Mouse (Mus musculus) midbrain, postnatal 0 days (tissue): ENCODE measurements around the gene Gm13889. TPM values are rescaled to one million over a fixed set of nuclear protein-coding genes. Genes with fewer than 3 reads are reported as not detected.

Experiments
- ATAC-seq: fragments of 200-750 bp; cut with Nextera tagmentation; 2 replicates; pipeline ENCODE4 v1.8.0; 2017; ENCODE audit warnings: moderate number of reproducible peaks, mild to moderate bottlenecking, moderate TSS enrichment, moderate library complexity; ENCODE audit not compliant: low FRiP score
- DNase-seq: peaks from one replicate; pipeline ENCODE4 v3.0.0-alpha.2; 2015; ENCODE audit warnings: low spot score
- H3K27ac ChIP-seq: fragments of 300-500 bp; sonication (generic); 2 replicates; pipeline ENCODE4 v1.5.1; 2014; ENCODE audit warnings: low read depth, mild to moderate bottlenecking, low read length, mixed read lengths
- H3K27me3 ChIP-seq: fragments of 300-500 bp; sonication (generic); 2 replicates; pipeline ENCODE4 v1.6.1; 2014; ENCODE audit warnings: low read length, control low read depth, mixed read lengths; ENCODE audit not compliant: insufficient read depth
- H3K36me3 ChIP-seq: fragments of 300-500 bp; sonication (generic); 2 replicates; pipeline ENCODE4 v1.6.1; 2014; ENCODE audit warnings: low read length, control low read depth, mixed read lengths; ENCODE audit not compliant: insufficient read depth
- H3K4me1 ChIP-seq: fragments of 300-500 bp; sonication (generic); 2 replicates; pipeline ENCODE4 v1.6.1; 2014; ENCODE audit warnings: mild to moderate bottlenecking, control low read depth, antibody characterized with exemption, low read length, mixed read lengths; ENCODE audit not compliant: insufficient read depth
- H3K4me2 ChIP-seq: fragments of 300-500 bp; sonication (generic); 2 replicates; pipeline ENCODE4 v1.6.1; 2014; ENCODE audit warnings: low read depth, mild to moderate bottlenecking, low read length, mixed read lengths; ENCODE audit not compliant: poor library complexity, severe bottlenecking
- H3K4me3 ChIP-seq: fragments of 300-500 bp; sonication (generic); 2 replicates; pipeline ENCODE4 v1.5.1; 2014; ENCODE audit warnings: low read depth, mild to moderate bottlenecking, low read length, moderate library complexity
- H3K9ac ChIP-seq: fragments of 300-500 bp; sonication (generic); replicated peaks from 2 replicates; pipeline ENCODE4 v1.6.1; 2014; ENCODE audit warnings: mild to moderate bottlenecking, low read length, moderate library complexity, mixed read lengths; ENCODE audit not compliant: poor library complexity, severe bottlenecking
- H3K9me3 ChIP-seq: fragments of 300-500 bp; sonication (generic); 2 replicates; pipeline ENCODE4 v1.6.1; 2016; ENCODE audit warnings: low read length, control low read depth
- CTCF ChIP-seq: IDR thresholded peaks from 2 replicates; pipeline ENCODE4 v1.5.1; 2016; ENCODE audit warnings: antibody characterized with exemption, mild to moderate bottlenecking
- WGBS: fragments of 180-500 bp; shearing (Covaris S2); extraction: QIAGEN DNeasy Blood & Tissue Kit; methylation state at CpG from one replicate; pipeline ENCODE4 v1.1.7; 2014; 5-methylcytosine and 5-hydroxymethylcytosine counted together
- polyA plus RNA-seq: library from polyadenylated mRNA; unstranded; fragments of >200 nt; fragmentation: Nextera tagmentation; extraction: Ambion mirVana; gene quantifications from 2 replicates; pipeline ENCODE4 v1.2.1, GENCODE M21; 2015
- total RNA-seq: library from RNA; depleted of rRNA; stranded (reverse); fragments of >200 nt; gene quantifications from 2 replicates; pipeline ENCODE4 v1.2.3, GENCODE M21; 2014

The Gm13889 gene
- total and polyA plus RNA-seq, 2 experiments from 2014 or later: 10.4 to 21.9 TPM

- no peak for TF ChIP-seq CTCF
- H3K27ac ChIP-seq: peak overlapping the region; percentile 75
- H3K4me1 ChIP-seq: no peaks in the 10 kb centered on the region
- DNase-seq (no peak), ATAC-seq (peak; percentile 38; the same call in 1 of the 2 replicates)
- peaks cover 13% of the 10 kb centered on the region for H3K27me3 ChIP-seq
- peak overlapping the region; percentile 98 for H3K4me2 ChIP-seq
- H3K4me3 ChIP-seq: peak overlapping the region; percentile 78
- whole genome bisulfite sequencing: under 1% methylated on average over 31 of the region's 31 CpGs
- H3K9me3 ChIP-seq: no peaks in the 10 kb centered on the region
- no peaks in the 10 kb centered on the region for H3K36me3 ChIP-seq
- H3K9ac ChIP-seq: peak overlapping the region; percentile 83
Measured at GRCm38 (mm10) chr2:93955886-93956285, 1.1 kb downstream of the Gm13889 start.

- Histone ChIP-seq H3K4me1 (no peaks in the 10 kb centered on the region), H3K27ac (0 out of 2 replicates have a peak overlapping the region, but pooled peaks have one; percentile 13), H3K9ac (peak overlapping the region; percentile 83), H3K4me2 (peak overlapping the region; percentile 98), H3K4me3 (peak overlapping the region; percentile 78), H3K27me3 (peaks cover 13% of the 10 kb centered on the region), H3K9me3 (no peaks in the 10 kb centered on the region), H3K36me3 (no peaks in the 10 kb centered on the region)
- WGBS: under 1% methylated on average over 27 of the region's 32 CpGs
- no peak for ATAC-seq
- DNase-seq: peak; percentile 44
- TF ChIP-seq CTCF: peak; percentile 33
Measured at GRCm38 (mm10) chr2:93954781-93955578, 2.0 kb downstream of the Gm13889 start.

- ATAC-seq (no peak), DNase-seq (no peak)
- no peaks in the 10 kb centered on the region for H3K4me1 ChIP-seq
- TF ChIP-seq CTCF: no peak
- no peaks in the 10 kb centered on the region for H3K36me3 ChIP-seq
- no peak overlapping the region for H3K4me2 ChIP-seq
- peaks cover 13% of the 10 kb centered on the region for H3K27me3 ChIP-seq
- H3K9me3 ChIP-seq: no peaks in the 10 kb centered on the region
- WGBS: 78% methylated on average over 9 of the region's 9 CpGs
- H3K27ac ChIP-seq: no peak overlapping the region
- no peak overlapping the region for H3K9ac ChIP-seq
- no peak overlapping the region for H3K4me3 ChIP-seq
Measured at GRCm38 (mm10) chr2:93953726-93954125, 3.3 kb downstream of the Gm13889 start.

GRCm38 (mm10) chr2:93946976-93947375 is 10.0 kb downstream of the Gm13889 start:
- Histone ChIP-seq H3K4me1 (no peaks in the 10 kb centered on the region), H3K36me3 (no peaks in the 10 kb centered on the region), H3K27me3 (no peaks in the 10 kb centered on the region), H3K9ac (no peak overlapping the region), H3K4me3 (no peak overlapping the region), H3K4me2 (no peak overlapping the region), H3K27ac (no peak overlapping the region), H3K9me3 (0 out of 2 replicates have a peak, but pooled peaks cover 4% of the 10 kb centered on the region)
- DNase-seq (no peak), ATAC-seq (no peak)
- 73% methylated on average over 5 of the region's 5 CpGs for WGBS
- TF ChIP-seq CTCF: no peak

GRCm38 (mm10) chr2:93944855-93945254 is 12.1 kb downstream of the Gm13889 start:
- H3K9ac ChIP-seq: no peak overlapping the region
- no peak for ATAC-seq
- H3K27me3 ChIP-seq: no peaks in the 10 kb centered on the region
- H3K4me3 ChIP-seq: no peak overlapping the region
- no peaks in the 10 kb centered on the region for H3K36me3 ChIP-seq
- WGBS: 96% methylated on average over 4 of the region's 4 CpGs
- no peak for DNase-seq
- H3K9me3 ChIP-seq: 0 out of 2 replicates have a peak, but pooled peaks cover 4% of the 10 kb centered on the region
- no peaks in the 10 kb centered on the region for H3K4me1 ChIP-seq
- H3K4me2 ChIP-seq: no peak overlapping the region
- no peak overlapping the region for H3K27ac ChIP-seq
- TF ChIP-seq CTCF: no peak

GRCm38 (mm10) chr2:93944099-93944498 is 12.9 kb downstream of the Gm13889 start:
- DNase-seq: no peak
- TF ChIP-seq CTCF: peak; percentile 32; the same call in 1 of the 2 replicates
- ATAC-seq: no peak
- H3K9me3 ChIP-seq: 0 out of 2 replicates have a peak, but pooled peaks cover 4% of the 10 kb centered on the region
- no peak overlapping the region for H3K4me3 ChIP-seq
- no peak overlapping the region for H3K9ac ChIP-seq
- H3K4me1 ChIP-seq: no peaks in the 10 kb centered on the region
- no peak overlapping the region for H3K27ac ChIP-seq
- WGBS: 94% methylated on average over 2 of the region's 2 CpGs
- H3K36me3 ChIP-seq: no peaks in the 10 kb centered on the region
- H3K4me2 ChIP-seq: no peak overlapping the region
- no peaks in the 10 kb centered on the region for H3K27me3 ChIP-seq
